Mouse (Mus musculus) megakaryocyte progenitor cell, adult 5-6 weeks (primary cell): Measurements from ENCODE around the gene Ttll12. TPM values are rescaled to one million over a fixed set of nuclear protein-coding genes. Genes with fewer than 3 reads are reported as not detected.

Experiments used
- ATAC-seq: replicated peaks from 2 replicates; pipeline ENCODE4 v1.8.0; 2016; ENCODE audit warnings: mild to moderate bottlenecking, moderate TSS enrichment, inconsistent platforms; ENCODE audit not compliant: poor library complexity
- total RNA-seq, 2 experiments: library from RNA; stranded (forward) in 1 of 2; stranded (reverse) in 1 of 2; fragments of 157-497, 149-512 nt in 1 of 2; fragments of 200-1000 nt in 1 of 2; gene quantifications; 2 replicates each; pipeline versions ENCODE4 v1.2.3 to v1.2.4; 2015 to 2017

The Ttll12 gene
- total RNA-seq (2015) (17.0 and 20.8 TPM in 2 replicates), total RNA-seq (2017) (10.9 and 11.6 TPM in 2 replicates)

DNA sequence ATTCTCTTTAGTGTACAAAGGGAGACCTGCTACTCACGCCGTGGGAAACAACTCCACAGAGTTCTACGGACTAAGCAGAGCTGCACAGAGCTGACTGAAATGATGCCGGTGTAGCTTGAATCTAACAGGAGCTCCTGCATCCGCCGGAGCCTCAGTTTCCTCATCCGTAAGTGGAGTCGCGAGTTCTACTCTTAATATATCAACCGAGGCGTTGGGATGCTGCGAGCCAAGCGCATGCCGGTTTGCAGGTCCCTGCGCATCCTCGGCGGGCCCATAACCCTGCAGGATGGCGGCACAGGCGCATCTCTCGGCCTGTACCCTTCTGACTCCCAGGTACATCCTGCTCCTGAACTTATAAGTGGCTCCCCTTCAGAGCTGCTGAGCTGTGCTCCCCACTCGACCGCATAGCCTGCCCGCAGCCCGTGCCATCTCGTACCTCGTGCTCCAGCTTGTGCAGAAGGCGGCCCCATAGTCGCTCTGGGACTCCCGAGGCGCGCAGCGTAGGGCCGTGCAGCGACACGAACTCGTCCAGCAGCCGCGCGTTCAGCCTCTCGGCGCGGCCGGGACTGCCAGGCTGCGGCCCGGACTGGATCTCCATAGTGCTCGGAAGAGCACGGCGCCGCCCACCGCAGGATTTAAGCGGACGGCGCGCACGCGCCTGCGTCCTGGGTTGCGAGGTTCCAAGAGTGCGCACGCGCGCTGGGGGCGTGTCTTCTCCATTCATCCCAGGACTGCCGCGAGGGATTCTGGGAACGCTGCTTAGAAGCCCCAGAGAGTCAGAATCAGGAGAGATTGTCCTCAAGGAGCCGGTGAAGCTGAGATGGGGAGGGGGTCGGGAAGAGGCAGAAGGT lies at the start of gene Ttll12:
Gene Ttll12 (minus strand): TSS at position 645 of the 851 bp plus-strand sequence.
- ATAC-seq, result peak; percentile 66

DNA sequence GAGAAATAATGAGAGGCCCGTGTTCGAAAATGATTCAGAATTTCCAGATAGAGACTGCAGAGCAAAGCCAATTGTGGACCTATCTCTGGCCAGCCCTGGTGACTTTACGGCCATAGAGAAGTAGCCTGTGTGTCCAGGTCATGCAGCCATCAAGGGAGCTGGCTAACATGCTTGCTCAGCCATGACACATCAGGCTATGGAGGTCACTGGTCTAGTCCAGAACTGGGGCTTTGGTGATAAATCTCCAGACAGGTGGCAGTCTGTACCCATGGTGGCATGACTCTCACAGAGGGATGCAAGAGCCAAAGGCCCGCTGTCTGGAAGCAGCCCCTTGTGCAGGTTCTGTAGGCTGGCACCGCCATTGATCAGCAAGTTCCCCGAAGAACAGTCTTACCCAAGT lies 47.6 kb upstream of the Ttll12 start:
- ATAC-seq, result no peak

DNA sequence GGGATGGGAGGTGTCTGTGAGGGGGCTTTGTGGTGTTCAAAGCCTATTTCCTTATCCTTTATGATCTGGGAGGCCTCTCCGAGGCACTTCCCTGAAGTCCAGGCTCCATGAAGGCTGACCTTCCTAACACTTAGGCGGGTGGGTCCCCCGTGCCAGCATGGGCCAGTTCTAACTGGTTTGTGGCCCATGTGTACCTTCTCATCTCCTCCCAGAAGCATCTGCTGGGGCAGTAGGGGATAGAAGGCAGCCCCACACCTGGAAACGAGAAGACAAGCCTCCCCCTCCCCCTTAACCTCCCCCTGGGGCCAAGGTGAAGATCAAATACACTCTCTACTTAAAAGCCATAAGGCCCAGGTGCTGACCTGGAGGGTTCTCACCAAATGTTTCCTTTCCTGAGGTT lies 45.3 kb upstream of the Ttll12 start:
- ATAC-seq, result no peak

DNA sequence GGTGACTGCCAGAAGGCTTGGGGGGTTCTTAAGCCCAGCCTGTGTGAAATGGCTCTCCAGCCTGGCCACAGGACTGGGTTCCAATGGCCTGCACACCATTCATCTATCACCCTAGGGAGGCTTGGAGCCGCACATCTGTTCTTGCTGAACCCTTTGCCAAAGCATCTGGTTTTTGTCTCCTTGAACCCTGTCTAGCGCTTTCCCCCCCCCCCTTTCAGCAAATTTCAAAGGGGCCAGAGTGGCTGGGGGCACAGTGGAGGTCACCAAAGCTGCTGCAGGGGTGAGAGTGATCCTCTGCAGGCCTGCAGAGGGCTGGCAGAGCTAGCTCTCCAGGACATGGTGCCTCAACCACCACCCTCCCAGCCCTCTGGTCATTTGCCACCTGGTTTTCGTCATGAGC lies 44.2 kb upstream of the Ttll12 start:
- no peak for ATAC-seq

DNA sequence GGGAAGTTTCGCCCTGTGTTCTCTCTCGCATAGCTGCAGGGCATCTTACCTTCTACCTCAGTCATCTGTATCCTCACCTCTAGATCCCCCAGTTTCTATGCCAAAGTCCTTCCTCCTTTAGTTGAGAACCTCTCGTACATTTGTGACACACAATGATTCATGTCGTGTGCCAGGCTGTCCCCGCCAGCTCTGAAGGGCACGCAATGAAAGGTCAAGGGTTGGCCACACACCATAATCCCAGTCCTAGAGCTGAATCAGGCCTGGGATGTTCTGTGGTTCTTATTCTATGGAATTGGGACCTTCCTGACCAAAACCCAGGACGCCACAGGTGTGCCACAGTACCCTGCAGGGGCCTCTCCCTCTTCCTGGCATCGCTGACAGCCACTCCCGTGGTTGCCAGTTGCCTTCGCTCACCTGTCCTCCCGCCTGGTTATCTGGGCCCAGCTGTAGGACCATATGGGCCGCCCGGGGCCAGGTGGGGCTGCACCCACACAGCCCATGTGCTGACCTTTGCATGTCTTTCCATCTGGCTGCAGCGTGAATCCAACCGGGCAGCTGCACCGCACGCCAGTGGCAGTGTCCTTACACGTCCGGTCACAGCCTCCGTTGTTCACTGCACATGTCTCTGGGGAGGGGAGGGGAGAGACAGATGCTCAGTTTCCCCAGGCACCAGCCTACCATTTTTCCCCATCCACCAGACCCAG lies 43.4 kb upstream of the Ttll12 start:
- ATAC-seq, result no peak

DNA sequence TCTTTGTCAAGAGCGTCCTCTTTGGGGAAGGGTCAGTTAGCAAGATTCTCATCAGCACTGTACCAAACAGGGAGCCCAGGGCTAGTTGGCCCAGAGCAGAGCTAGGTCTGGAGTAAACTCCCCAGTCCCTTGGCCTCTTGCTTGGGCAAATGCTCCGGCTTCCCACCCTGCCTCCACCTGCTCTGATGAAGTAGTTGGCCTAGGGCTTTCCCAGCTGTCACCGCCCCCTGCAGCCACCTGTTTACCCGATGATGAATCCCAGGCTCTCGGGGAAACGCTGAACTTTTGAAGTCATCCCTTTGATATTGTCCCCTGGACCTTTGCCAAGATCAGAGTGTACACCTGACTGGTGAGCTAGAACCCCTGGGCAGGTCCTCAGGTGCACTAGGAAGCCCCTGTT lies 41.8 kb upstream of the Ttll12 start:
- ATAC-seq, result no peak

DNA sequence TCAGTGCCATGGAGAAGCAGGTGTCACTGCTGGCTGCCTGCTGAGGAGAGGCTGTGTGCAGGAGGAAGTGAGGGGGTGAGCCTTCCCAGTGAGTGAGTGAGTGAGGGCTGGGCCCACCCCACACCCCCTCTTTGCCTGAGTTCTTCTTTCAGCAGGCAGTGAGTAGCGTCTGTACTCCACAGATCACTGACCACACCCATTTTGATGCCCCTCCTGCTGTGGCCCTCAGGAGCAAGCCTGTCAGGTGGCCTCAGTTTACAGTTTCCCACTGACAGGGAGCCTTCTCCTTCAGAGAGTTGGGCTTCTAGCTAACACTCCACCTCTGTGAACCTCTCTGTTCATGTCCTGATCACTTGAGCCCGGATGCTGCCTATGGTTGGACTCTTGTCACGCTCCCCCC lies 40.3 kb upstream of the Ttll12 start:
- ATAC-seq, result no peak

DNA sequence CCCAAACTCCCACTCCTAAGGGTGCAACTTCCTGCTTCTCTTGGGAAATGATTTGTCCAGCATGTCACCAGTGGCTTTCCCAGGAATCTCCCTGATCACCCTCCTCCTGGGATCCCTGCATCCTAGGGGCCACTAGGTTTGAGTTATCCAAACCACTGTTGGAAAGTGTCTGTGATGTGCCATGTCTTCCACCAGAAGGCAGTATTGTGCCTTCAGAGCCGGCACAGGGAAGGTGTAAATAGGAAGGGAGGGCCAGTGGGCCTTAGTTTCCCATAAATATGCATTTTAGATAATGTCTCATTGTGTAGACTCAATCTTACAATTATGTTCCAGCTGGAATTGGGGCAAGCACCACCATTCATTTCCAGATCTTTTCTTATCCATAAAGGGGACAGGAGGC lies 39.1 kb upstream of the Ttll12 start:
- no peak for ATAC-seq

DNA sequence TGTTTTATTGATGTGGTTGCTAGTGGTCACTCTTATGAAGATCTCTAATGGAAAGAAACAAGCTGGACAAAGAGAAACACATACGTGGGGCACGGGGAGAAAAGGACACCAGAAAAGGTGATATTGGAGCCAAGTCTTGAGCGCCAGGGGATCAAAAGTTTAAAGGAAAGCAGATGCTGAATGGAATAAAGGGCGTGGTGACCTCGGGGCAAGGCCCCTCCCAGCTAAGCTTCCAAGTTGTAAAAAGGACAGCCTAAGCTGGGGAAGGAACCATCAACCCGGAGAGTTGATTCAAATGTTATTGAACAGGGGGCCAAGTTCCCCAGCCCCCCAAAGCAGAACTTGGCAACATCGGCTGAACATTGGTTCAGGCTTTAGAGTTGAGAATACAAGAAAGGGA lies 36.1 kb upstream of the Ttll12 start:
- no peak for ATAC-seq

DNA sequence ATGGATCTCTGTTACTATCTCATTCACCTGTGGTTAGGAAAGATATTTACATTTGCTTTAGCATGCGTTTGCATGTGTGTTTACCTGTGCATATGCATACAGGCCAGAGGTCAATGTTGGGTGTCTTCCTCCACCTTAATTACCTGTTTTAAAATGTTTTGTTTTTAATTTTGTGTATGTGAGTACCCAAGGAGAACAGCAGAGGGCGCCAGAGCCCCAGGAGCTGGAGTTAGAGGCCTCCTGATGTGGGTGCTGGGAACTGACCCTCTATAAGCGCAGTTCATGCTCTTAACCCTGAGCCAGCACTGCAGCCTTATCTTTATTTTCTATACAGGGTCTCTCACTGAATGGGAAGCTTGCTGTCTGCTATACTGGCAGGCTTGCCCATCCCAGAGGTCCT lies 34.8 kb upstream of the Ttll12 start:
- ATAC-seq, result no peak

DNA sequence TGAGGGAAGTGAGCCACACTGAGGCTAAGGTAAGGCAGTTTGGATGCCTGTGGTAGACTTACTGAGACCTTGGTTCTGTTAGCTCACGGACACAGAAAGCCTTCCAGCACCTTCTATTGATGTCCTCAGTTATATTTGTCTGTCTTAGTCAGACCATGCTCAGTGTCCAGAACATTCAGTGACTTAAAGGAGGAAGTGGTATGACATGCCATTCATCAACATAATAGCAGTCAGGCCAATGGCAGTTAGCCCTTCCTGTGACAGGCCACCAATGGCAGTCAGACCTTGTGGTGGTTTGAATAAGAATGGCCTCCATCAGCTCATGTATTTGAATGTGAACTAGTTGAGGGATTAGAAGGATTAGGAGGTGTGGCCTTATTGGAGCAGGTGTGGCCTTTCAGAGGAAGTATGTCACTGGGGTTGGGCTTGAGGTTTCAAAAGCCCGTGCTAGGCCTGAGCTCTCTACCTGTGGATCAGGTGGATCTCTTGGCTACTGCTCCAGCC lies 31.2 kb upstream of the Ttll12 start:
- ATAC-seq, result no peak

DNA sequence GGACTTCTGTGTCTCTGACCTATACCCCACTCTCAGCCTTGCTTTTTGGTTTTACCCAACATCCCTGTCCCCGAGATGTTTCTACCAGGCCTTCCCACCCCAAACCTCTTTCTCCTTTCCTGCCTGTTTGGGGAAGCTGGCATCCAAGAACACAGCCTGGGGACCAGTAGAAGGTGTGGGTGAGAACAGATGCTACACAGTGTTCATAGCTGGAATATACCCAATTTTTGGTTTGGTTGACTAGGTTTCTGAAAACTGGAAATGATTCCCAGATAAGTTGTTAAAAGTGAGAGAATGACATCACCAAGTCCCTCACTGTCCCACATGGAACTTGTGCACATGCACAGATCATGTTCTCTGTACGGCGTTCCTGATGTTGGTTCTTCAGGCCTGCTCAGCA lies 20.3 kb upstream of the Ttll12 start:
- no peak for ATAC-seq

DNA sequence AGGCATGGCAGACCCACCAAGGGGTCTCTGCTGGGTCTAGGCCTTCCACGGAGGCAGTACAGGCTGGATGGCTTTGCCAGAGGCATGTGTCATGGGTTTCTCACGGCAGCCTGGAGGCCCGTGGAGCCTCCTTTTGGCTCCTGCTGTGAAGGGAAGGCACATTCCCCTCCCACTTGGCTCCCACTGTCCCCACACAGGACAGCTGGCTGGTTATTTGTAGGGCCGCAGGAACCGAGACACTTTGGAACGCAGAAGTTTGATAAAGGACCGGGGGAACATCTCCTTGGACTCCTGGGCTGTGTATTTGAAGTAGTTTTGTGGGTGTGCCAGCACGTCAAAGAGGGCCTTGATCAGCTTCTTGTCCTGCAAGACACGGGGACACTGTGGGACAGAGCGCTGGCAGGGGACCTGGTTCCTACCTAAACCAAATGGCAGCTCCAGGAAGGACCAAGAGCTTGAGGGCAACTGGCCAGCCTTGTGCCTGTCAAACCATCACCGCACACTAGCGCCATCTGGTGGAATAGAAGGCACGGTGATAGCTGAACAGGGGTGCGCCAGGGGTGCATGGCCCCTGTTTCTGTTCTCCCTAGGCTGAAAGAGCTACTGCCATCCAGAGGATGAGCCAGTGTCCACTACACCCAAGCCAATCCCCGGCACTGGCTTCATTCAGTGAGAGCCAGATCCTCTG lies 12.3 kb upstream of the Ttll12 start:
- peak; percentile 75 for ATAC-seq

DNA sequence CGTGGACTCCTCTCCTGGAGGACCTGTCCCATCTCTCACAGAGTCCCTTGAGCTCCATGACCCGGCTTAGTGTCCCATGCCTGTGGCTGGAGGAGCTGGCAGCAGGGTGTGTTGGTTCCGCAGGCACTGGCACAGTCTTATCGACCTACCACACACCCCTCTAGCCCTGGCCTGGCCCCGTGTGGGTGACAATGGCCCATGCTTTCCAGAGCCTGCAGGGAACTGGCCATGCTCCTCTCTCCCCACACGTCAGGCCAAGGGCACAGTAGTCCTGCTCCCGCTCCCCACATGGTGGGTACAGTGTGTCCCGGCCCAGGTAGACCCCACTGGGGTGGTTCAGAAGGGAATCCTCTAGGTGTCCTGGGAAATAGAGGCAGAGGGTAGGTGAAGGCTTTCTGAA lies 11.7 kb upstream of the Ttll12 start:
- peak; percentile 76 for ATAC-seq

DNA sequence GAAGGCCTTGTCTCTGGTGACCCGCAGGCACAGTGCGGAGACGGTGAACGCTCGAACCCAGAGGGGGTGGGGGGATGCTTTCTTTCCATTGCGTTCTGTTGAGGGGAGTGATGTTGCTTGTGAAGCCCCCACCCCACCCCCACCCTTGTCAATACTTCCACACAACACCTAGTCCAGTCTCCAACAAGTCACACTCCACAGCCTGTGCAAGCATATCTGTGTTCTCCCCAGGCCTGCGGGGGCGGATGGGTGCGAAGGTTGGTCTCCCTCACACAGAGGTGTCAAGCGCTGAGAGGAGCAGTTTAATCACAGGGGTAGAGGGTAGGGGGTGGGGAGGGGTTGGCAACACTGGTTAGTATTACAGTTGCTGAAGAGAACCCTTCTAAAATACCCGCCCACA lies 11.3 kb upstream of the Ttll12 start:
- ATAC-seq, result no peak

DNA sequence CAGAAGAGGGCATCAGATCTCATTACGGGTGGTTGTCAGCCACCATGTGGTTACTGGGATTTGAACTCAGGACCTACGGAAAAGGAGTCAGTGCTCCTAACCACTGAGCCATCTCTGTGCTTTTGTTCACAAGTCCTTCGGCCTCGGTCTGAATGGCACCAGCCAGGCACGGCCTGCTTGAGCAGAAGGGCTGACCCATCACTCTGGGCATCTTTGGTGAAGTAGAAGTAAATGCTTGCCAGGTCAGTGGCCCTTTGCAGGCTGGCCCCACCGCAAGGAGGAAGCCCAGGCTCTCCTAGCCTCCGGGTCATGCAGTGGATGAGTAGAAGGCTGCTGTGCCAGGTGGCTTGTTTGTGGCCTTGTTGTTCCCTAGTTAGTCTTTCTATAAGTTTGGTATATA lies 8.5 kb upstream of the Ttll12 start:
- ATAC-seq, result no peak

DNA sequence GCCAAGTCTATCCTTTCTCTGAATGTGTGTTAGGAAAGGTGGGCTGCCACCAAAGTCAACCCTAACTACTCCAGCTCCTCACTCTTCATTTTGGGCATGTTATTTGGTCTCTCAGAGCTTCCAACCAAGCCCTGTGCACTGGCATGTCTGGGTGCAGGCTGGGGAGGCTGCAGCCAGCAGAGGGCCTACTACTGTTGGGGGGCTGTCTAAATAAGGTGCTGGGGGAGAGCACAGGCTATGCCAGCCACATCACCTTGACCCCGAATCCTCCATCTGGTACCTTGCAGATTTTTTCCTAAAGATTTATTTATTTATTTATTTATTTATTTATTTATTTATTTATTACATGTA lies 8.1 kb upstream of the Ttll12 start:
- peak; percentile 10; the same call in 1 of the 2 replicates for ATAC-seq

DNA sequence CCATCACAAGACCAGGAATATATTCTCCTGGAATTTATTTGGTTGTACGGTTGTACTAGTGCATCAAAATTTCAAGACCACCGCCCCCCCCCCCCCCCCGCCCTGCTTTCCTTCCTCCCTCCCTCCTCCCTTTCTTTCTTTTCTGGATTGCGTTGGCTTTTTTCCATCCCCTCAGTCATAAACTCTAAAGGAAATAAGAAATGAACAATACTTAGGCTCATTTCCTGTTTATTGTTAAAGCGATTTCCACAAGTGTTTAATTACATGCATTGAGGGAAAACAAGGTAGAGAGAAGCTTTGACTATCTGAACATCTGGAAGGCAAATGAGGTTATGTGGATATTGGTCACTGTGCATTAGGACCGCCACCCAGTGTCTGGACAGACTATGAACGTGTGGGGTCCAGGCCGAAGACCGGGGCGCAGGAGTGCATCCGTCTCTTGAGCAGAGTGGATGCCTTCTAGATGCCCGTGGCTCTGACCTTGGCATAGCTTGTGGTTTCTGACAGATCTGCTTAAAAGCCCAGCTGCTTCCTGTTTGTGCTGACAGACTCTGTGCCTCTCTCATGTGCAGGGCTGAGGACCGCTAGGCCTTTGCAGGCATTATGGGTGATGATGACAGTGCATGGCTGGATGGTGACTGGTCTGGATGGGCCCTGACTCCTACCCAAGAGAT lies 7.6 kb upstream of the Ttll12 start:
- peak; percentile 61 for ATAC-seq

DNA sequence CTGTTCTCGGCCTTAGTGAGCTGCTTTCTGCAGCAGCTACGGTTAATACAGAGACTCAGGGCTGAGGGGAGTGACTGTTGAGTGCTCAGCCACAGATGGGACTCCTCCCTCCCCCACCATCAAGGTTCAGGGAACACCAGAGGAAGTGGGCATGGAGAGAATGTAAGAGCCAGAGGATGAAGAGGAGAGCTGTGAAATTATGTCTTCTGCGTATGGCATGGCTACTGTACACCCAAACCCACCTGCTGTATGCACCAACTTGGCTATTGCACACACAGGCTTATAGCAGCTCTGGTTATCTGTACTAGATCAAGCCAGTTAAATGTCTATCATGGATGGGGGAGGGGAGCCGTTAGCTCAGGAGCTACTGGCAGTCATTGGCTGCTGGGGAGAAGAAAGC lies 6.2 kb upstream of the Ttll12 start:
- peak; percentile 30; the same call in 1 of the 2 replicates for ATAC-seq

DNA sequence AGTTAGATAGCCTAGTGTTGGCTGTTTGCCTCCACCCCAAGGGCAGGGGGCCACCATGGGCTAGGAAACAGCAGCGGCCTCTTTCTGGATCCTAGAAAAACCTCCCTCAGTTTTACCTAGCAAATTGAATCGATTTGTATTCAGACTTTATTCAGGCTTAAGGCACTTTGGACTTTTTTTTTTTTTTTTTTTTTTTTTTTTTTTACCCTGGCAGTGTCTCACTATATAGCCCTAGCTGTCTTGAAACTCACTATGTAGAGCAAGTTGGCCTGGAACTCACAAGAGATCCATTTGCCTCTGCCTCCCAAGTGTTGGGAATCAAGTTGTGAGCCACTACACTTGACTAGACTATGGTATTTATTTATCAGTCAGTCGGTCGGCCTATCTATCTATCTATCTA lies 1.9 kb upstream of the Ttll12 start:
- ATAC-seq, result no peak

DNA sequence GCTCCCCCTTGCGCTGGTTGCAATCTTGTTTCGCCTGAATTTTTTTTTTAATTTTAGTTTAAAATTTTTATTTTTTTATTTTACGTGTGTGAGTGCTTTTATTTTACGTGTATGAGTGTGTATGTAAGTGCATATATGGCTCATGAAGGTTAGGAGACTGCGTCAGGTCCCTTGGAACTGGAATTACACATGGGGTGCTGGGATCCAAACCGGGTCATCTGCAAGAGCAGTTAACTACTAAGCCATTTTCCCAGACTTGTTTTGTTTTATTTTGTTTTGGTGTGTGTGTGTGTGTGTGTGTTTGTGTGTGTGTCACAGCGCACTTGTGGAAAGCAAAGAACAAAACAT lies 381 bp upstream of the Ttll12 start:
- ATAC-seq, result no peak
